24 mouse cellular contexts compared by ENCODE assay signal in genomic region chr10:26434586-26434985, GRCm38 (mm10). TPM values are rescaled to one million over a fixed set of nuclear protein-coding genes. Genes with fewer than 3 reads are reported as not detected.
DNase-seq lines count a peak whose midpoint lies in the region; ATAC-seq lines count a peak whose summit lies in the region.
"Had no signal": no experiment of that assay in that cellular context is flagged by ENCODE, and none has a peak within 500 bp of the region (broad histone marks: within the 10 kb centered on the region; RNA-seq: fewer than 3 reads in every experiment).

No protein-coding gene starts in this region.

- no peaks in the 10 kb centered on the region for H3K4me1 ChIP-seq in megakaryocyte, embryonic 14.5 days
- H3K4me1 ChIP-seq in liver, embryonic 11.5 days (replicated peaks; ENCODE audit: control insufficient read depth, insufficient read depth, low read length) = no peaks in the 10 kb centered on the region
- H3K4me1 ChIP-seq in liver, embryonic 15.5 days (replicated peaks) = no peaks in the 10 kb centered on the region
- H3K4me1 ChIP-seq: embryonic facial prominence, embryonic 13.5 days; forebrain, embryonic 10.5 days; heart, embryonic 13.5 days; hindbrain, embryonic 12.5 days had no signal

- peak overlapping the region; percentile 14 for H3K4me3 ChIP-seq in megakaryocyte, embryonic 14.5 days (replicated peaks)
- H3K4me3 ChIP-seq in liver, embryonic 11.5 days (ENCODE audit: low read depth, low read length) = no peak overlapping the region
- peak overlapping the region; percentile 17; the same call in 1 of the 2 replicates for H3K4me3 ChIP-seq in liver, embryonic 15.5 days (replicated peaks)
- H3K4me3 ChIP-seq: embryonic facial prominence, embryonic 13.5 days; forebrain, embryonic 10.5 days; gastrocnemius, adult 2 months; heart, embryonic 13.5 days; hindbrain, embryonic 12.5 days had no signal

- H3K27ac ChIP-seq in liver, embryonic 11.5 days (ENCODE audit: low read depth, low read length) = no peak overlapping the region
- H3K27ac ChIP-seq in liver, embryonic 15.5 days (replicated peaks) = no peak overlapping the region
- H3K27ac ChIP-seq: embryonic facial prominence, embryonic 13.5 days; forebrain, embryonic 10.5 days; gastrocnemius, adult 2 months; heart, embryonic 13.5 days; hindbrain, embryonic 12.5 days; hindbrain, postnatal 0 days had no signal

- no peak overlapping the region for H3K4me2 ChIP-seq in liver, embryonic 11.5 days
- H3K4me2 ChIP-seq in liver, embryonic 15.5 days = no peak overlapping the region
- H3K4me2 ChIP-seq: embryonic facial prominence, embryonic 13.5 days; heart, embryonic 13.5 days; hindbrain, embryonic 12.5 days had no signal

- peaks cover 4% of the 10 kb centered on the region; the same call in 1 of the 2 replicates for H3K9me3 ChIP-seq in megakaryocyte, embryonic 14.5 days
- H3K9me3 ChIP-seq in liver, embryonic 11.5 days (ENCODE audit: control insufficient read depth, low read length) = no peaks in the 10 kb centered on the region
- no peaks in the 10 kb centered on the region for H3K9me3 ChIP-seq in liver, embryonic 15.5 days (replicated peaks)
- H3K9me3 ChIP-seq: embryonic facial prominence, embryonic 13.5 days; heart, embryonic 13.5 days; hindbrain, embryonic 12.5 days had no signal

- no peaks in the 10 kb centered on the region for H3K36me3 ChIP-seq in megakaryocyte, embryonic 14.5 days (replicated peaks; ENCODE audit: low read length)
- no peaks in the 10 kb centered on the region for H3K36me3 ChIP-seq in liver, embryonic 11.5 days (ENCODE audit: control insufficient read depth, insufficient read depth, low read length)
- H3K36me3 ChIP-seq in liver, embryonic 15.5 days (replicated peaks) = no peaks in the 10 kb centered on the region
- H3K36me3 ChIP-seq: embryonic facial prominence, embryonic 13.5 days; forebrain, embryonic 10.5 days; heart, embryonic 13.5 days; hindbrain, embryonic 12.5 days had no signal

- ATAC-seq in megakaryocyte, adult 5-6 weeks (ENCODE audit: poor library complexity, severe bottlenecking) = no peak
- ATAC-seq in liver, embryonic 11.5 days (replicated peaks; ENCODE audit: low FRiP score) = peak; percentile 90
- ATAC-seq in liver, embryonic 15.5 days (ENCODE audit: insufficient read depth) = peak; percentile 89
- ATAC-seq: activated CD4-positive, CD25-positive, alpha-beta regulatory T cell, adult 4 months; forebrain, embryonic 14.5 days; hindbrain, postnatal 0 days; Patski had no signal

- WGBS in liver, embryonic 11.5 days = 77% methylated on average over 11 of the region's 11 CpGs
- 65% methylated on average over 11 of the region's 11 CpGs for WGBS in liver, embryonic 15.5 days (ENCODE audit: insufficient replicate concordance)

- no peaks in the 10 kb centered on the region for H3K27me3 ChIP-seq in megakaryocyte, embryonic 14.5 days (replicated peaks)
- no peaks in the 10 kb centered on the region for H3K27me3 ChIP-seq in liver, embryonic 11.5 days (replicated peaks; ENCODE audit: control insufficient read depth, insufficient read depth, low read length)
- no peaks in the 10 kb centered on the region for H3K27me3 ChIP-seq in liver, embryonic 15.5 days
- H3K27me3 ChIP-seq: CH12.LX; embryonic facial prominence, embryonic 13.5 days; heart, embryonic 13.5 days; hindbrain, embryonic 12.5 days; Patski had no signal

- H3K9ac ChIP-seq in liver, embryonic 11.5 days (ENCODE audit: low read depth, low read length) = no peak overlapping the region
- H3K9ac ChIP-seq in liver, embryonic 15.5 days = no peak overlapping the region
- H3K9ac ChIP-seq: embryonic facial prominence, embryonic 13.5 days; heart, embryonic 13.5 days; hindbrain, embryonic 12.5 days had no signal

- DNase-seq in liver, embryonic 11.5 days (ENCODE audit: low spot score) = no peak
- DNase-seq in kidney, adult 9 months = no peak
- DNase-seq in spleen, adult 18-20 months = no peak
- DNase-seq in spleen, postnatal 10 days (ENCODE audit: low spot score in 2 of 2) = no peak
- DNase-seq: adrenal gland, adult 2 months; adrenal gland, postnatal 25 days; cerebellum, adult 11-12 months; cerebellum, adult 9-10 months; cerebellum, postnatal 25 days; gastrocnemius, adult 2 months; gastrocnemius, postnatal 25 days; heart, postnatal 36 days had no signal

RNA-seq across cellular contexts. Expression of gene L3mbtl3, which starts 58.8 kb away (rescaled TPM):
- polyA plus RNA-seq in megakaryocyte, embryonic 14.5 days (2012; ENCODE audit: insufficient read depth, low replicate concordance) = 3.8 and 8.2 TPM in 2 replicates
- 10.6 and 15.7 TPM in 2 replicates for total RNA-seq in megakaryocyte, adult 5-6 weeks (2015)
- 17.2 and 17.3 TPM in 2 replicates for total RNA-seq in megakaryocyte, adult 5-6 weeks (2017)
- 8.6 and 9.5 TPM in 2 replicates for polyA plus RNA-seq in liver, embryonic 11.5 days (2014; fragmentation: Nextera tagmentation; extraction: Ambion mirVana)
- 1.5 TPM in 2 replicates for polyA plus RNA-seq in liver, embryonic 15.5 days (2015; fragmentation: Nextera tagmentation; extraction: Ambion mirVana)
